Mouse (Mus musculus) liver, postnatal 0 days (tissue): ENCODE data around the gene Lrch1.

ENCODE experiments used
- CTCF ChIP-seq: sonication (generic); IDR thresholded peaks from 2 replicates; pipeline ENCODE4 v1.5.1; 2016; ENCODE audit warnings: antibody characterized with exemption, low read depth
- EP300 ChIP-seq: IDR thresholded peaks from 2 replicates; pipeline ENCODE4 v1.6.1; 2016; ENCODE audit warnings: antibody characterized with exemption, low read depth, mild to moderate bottlenecking

GRCm38 (mm10) chr14:74893693-74894092 is 54.0 kb downstream of the Lrch1 start:
- TF ChIP-seq EP300 (no peak), CTCF (no peak)
